ENCODE assay signal across 16 mouse cellular contexts in the genomic region with DNA sequence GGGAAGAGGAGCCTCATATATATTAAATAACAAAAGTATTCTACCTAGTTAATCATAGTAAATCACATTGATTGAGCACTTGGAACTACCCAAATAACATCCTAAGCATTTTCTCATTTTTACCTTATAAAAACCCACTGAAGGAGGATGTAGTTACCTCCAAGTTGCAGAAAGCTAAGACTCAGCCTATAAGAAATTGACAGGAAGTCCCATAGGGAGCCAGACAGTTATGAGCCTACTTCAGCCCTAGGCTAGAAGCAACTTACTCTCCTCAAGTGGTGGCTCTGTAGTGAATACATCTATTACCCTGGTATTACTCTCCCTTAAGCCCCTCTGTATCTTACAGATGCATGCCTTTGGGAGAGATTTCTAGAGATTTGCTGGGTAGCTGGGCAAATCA. TPM values are rescaled to one million over a fixed set of nuclear protein-coding genes. Genes with fewer than 3 reads are reported as not detected.
A peak's percentile ranks its signal among the peaks of the same experiment; 100 is the strongest.
DNase-seq lines count a peak whose midpoint lies in the region; ATAC-seq lines count a peak whose summit lies in the region.
"Had no signal": no experiment of that assay in that cellular context is flagged by ENCODE, and none has a peak within 500 bp of the region (broad histone marks: within the 10 kb centered on the region; RNA-seq: fewer than 3 reads in every experiment).

No protein-coding gene starts in this region.

- peak; percentile 76 for ATAC-seq in CD4-positive, CD25-positive, alpha-beta regulatory T cell, adult 4 months
- ATAC-seq: forebrain, embryonic 16.5 days; intestine, embryonic 16.5 days had no signal

- peak; percentile 55 for DNase-seq in CD4-positive, CD25-positive, alpha-beta regulatory T cell, adult 2 months (ENCODE audit: low read depth, low spot score)
- peak; percentile 64 for DNase-seq in induced T-regulatory cell, adult 2 months (ENCODE audit: low read depth)
- no peak for DNase-seq in neural tube, embryonic 10.5 days (ENCODE audit: extremely low spot score, low spot score)
- DNase-seq in right cerebral cortex, adult 18-20 months, result no peak
- DNase-seq in cerebellum, postnatal 4 days (ENCODE audit: low spot score in 2 of 2), result no peak
- DNase-seq: adrenal gland, postnatal 10 days; adrenal gland, postnatal 36 days; cerebellum, adult 18-20 months; cerebellum, adult 9-10 months; cerebellum, postnatal 14 days; gastrocnemius, postnatal 10 days; gastrocnemius, postnatal 36 days; kidney, adult 18-20 months had no signal

RNA-seq across cellular contexts. Expression of gene Ikzf1, which starts 19.0 kb away (rescaled TPM):
- 100 to 1,000 TPM; 130 to 149 TPM for polyA plus RNA-seq in CD4-positive, CD25-positive, alpha-beta regulatory T cell, adult 4 months (2017; shearing (Covaris generic))

Comparison
In these comparisons a context has a peak if more than half of its experiments do, and no peak if none do; other contexts are left out.
1. DNase-seq: peak in CD4-positive, CD25-positive, alpha-beta regulatory T cell, adult 2 months (single experiment) and induced T-regulatory cell, adult 2 months (single experiment); none in neural tube, embryonic 10.5 days (single experiment), right cerebral cortex, adult 18-20 months (single experiment) and cerebellum, postnatal 4 days (0 of 2).